Mouse (Mus musculus): ENCODE results near the gene Obsl1. TPM values are rescaled to one million over a fixed set of nuclear protein-coding genes. Genes with fewer than 3 reads are reported as not detected.

Obsl1 gene
- polyA plus RNA-seq, 1 experiment from 2014 or later = 22.8 TPM

DNA sequence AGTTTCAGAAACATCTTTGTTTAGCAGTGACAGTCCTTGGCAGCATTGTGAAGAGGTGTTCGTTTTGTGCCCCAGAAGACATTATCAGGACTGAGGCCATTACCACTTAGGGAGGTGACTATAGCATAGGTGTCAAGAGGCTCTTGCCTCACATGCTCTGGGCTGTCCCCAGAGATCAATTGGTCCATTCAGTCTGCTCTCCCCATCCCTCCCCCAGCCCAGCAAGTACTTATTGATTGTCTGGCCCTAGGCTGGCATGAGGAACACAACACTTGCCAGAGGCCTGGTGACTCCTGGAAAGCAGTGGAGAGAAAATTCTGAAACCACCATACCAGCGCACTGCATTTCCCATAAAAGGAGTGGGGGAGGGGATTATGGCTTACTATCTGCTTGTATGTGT, 31.3 kb upstream of the Obsl1 start:
- 92% methylated on average over 2 of the region's 2 CpGs for WGBS
- ATAC-seq (ENCODE audit: low FRiP score) = no peak
- H3K9ac ChIP-seq = no peak overlapping the region
- no peaks in the 10 kb centered on the region for H3K4me1 ChIP-seq (replicated peaks)
- no peak overlapping the region for H3K4me2 ChIP-seq
- H3K4me3 ChIP-seq = no peak overlapping the region
- no peak overlapping the region for H3K27ac ChIP-seq
- H3K36me3 ChIP-seq = peaks cover 50% of the 10 kb centered on the region
- H3K27me3 ChIP-seq = no peaks in the 10 kb centered on the region
- no peaks in the 10 kb centered on the region for H3K9me3 ChIP-seq

GRCm38 (mm10) chr1:75533325-75534252, 27.3 kb upstream of the Obsl1 start:
- 88% methylated on average over 18 of the region's 19 CpGs for WGBS
- Histone ChIP-seq H3K36me3 (peaks cover 82% of the 10 kb centered on the region), H3K4me3 (no peak overlapping the region), H3K4me1 (replicated peaks) (no peaks in the 10 kb centered on the region), H3K27ac (no peak overlapping the region), H3K4me2 (no peak overlapping the region), H3K9ac (no peak overlapping the region; the same call in 1 of the 2 replicates), H3K27me3 (no peaks in the 10 kb centered on the region), H3K9me3 (no peaks in the 10 kb centered on the region)
- ATAC-seq (ENCODE audit: low FRiP score) = no peak

- Histone ChIP-seq H3K27ac (no peak overlapping the region), H3K9me3 (no peaks in the 10 kb centered on the region), H3K4me2 (no peak overlapping the region), H3K9ac (no peak overlapping the region), H3K36me3 (peaks cover 90% of the 10 kb centered on the region), H3K27me3 (no peaks in the 10 kb centered on the region), H3K4me3 (no peak overlapping the region), H3K4me1 (replicated peaks) (no peaks in the 10 kb centered on the region)
- no peak for ATAC-seq (ENCODE audit: low FRiP score)
- 93% methylated on average over 19 of the region's 19 CpGs for WGBS
These were observed 26.3 kb upstream of the Obsl1 start for GRCm38 (mm10) chr1:75532280-75533172.

DNA sequence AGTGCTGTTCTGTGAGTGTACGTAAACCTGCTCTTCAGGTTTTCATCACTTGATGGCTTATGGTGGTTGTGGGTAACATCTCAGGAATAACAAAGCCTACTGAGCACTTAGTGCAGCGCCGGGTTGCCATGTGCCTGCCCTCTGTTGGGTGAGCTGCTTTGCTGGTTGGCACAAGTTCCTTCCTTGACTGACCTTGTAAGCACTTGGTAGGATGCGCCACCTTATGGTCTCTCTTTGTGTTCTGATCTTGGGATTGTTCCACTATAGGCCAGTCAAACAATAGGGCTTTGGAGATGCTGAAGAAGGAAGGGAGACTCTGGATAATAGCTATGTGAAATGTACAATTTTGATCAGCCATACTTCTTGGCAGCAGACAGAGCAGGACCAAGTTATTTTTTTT, 24.3 kb upstream of the Obsl1 start:
- Histone ChIP-seq H3K27me3 (no peaks in the 10 kb centered on the region), H3K36me3 (peaks cover 90% of the 10 kb centered on the region), H3K4me2 (no peak overlapping the region), H3K27ac (no peak overlapping the region), H3K9me3 (no peaks in the 10 kb centered on the region), H3K4me1 (replicated peaks) (no peaks in the 10 kb centered on the region), H3K4me3 (no peak overlapping the region), H3K9ac (no peak overlapping the region)
- ATAC-seq (ENCODE audit: low FRiP score) = no peak
- 88% methylated on average over 4 of the region's 4 CpGs for WGBS

DNA sequence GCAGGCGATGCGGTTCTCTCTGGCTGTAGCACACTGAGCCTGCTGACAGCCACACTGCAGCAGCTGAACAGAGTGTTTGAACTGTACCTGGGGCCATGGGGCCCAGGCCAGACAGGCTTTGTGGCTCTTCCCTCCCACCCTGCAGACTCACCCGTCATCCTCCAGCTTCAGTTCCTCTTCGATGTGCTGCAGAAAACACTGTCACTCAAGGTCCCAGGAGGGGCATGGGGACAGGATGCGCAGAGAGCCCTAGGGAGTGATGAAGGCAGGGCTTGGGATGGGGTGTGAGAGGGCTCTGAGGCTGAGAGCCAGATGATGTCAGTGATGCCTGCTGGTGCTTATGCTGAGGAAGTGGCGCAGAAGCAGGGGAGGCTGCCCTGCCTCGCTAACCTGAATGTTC, 18.4 kb upstream of the Obsl1 start:
- WGBS = 96% methylated on average over 7 of the region's 7 CpGs

DNA sequence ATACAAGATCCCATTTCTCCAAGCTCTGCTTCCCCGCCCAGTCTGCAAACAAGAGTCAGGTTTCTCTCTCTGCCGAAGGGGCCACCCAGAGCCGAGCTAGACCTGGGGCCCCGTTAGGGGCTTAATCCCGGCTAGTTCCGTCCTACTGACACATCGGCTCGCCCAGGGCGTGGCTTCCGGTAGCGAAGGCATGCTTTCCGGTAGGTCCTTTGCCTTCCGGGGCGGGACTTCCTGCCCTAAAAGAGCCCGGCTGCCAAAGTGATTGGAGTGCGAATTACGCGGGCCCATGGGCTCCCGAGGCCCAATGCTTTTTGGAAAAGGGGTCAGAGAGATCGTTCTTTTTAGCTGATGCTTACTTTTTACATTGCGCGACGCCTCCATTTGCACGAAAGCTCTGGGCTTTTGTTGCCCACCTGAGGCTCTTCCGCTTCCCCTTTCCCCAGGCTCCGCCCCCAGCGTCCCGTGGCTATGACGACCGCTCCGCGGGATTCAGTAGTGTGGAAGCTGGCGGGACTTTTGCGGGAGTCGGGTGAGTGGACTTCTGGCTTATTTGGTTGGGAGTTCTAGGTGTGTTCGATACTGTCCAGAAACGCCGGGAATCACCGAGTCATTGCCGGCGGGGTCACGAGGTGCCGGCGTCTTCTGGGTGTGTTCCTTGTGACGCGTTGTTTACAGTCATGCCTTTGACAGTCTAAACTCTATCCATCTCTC, 15.2 kb upstream of the Obsl1 start, which contains the start of gene Stk11ip:
TSS of gene Stk11ip (plus strand) at position 209 of the 711 bp plus-strand sequence.
- under 1% methylated on average over 46 of the region's 46 CpGs for WGBS
- Histone ChIP-seq H3K4me3 (peak within 1 kb of the TSS; percentile 60), H3K9ac (peak within 1 kb of the TSS; percentile 65), H3K4me2 (peak within 1 kb of the TSS; percentile 56), H3K4me1 (replicated peaks) (peaks cover 11% of the 10 kb centered on the region), H3K9me3 (no peaks in the 10 kb centered on the region), H3K27me3 (no peaks in the 10 kb centered on the region), H3K27ac (peak within 1 kb of the TSS; percentile 89), H3K36me3 (peaks cover 14% of the 10 kb centered on the region)
- peak; percentile 97 for ATAC-seq (ENCODE audit: low FRiP score)

More for the DNA sequence above, 18.4 kb upstream of the Obsl1 start:
- Histone ChIP-seq H3K4me3 (no peak overlapping the region), H3K4me1 (replicated peaks) (peaks cover 11% of the 10 kb centered on the region), H3K9ac (no peak overlapping the region), H3K27me3 (no peaks in the 10 kb centered on the region), H3K27ac (no peak overlapping the region), H3K4me2 (no peak overlapping the region), H3K36me3 (peaks cover 46% of the 10 kb centered on the region), H3K9me3 (no peaks in the 10 kb centered on the region)
- ATAC-seq (ENCODE audit: low FRiP score) = no peak

DNA sequence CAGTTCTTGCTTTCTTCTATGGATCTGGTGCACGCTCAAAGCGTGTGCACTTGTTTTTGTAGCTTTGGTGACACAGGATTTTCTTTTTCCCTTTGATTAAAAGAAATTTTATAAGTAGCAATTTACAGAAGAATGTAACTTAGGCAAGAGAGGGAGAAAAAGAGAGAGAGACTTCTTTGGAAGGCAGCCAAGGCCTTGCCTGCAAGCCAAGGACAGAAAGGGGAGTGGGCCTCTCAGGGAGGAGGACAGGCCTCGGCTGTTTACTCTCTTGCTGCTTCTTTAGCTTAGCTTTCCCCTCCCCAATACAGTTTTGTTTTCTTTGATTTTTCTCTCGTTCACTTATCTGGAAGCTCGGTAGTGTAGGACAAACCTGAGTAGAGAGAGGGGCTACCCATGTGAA, 13.3 kb upstream of the Obsl1 start:
- Histone ChIP-seq H3K9ac (no peak overlapping the region), H3K27me3 (no peaks in the 10 kb centered on the region; the same call in 1 of the 2 replicates), H3K4me3 (no peak overlapping the region), H3K27ac (0 out of 2 replicates have a peak overlapping the region, but pooled peaks have one; percentile 32), H3K4me2 (no peak overlapping the region), H3K4me1 (replicated peaks) (peaks cover 11% of the 10 kb centered on the region), H3K9me3 (no peaks in the 10 kb centered on the region), H3K36me3 (no peaks in the 10 kb centered on the region)
- no peak for ATAC-seq (ENCODE audit: low FRiP score)
- WGBS = 82% methylated on average over 5 of the region's 5 CpGs

DNA sequence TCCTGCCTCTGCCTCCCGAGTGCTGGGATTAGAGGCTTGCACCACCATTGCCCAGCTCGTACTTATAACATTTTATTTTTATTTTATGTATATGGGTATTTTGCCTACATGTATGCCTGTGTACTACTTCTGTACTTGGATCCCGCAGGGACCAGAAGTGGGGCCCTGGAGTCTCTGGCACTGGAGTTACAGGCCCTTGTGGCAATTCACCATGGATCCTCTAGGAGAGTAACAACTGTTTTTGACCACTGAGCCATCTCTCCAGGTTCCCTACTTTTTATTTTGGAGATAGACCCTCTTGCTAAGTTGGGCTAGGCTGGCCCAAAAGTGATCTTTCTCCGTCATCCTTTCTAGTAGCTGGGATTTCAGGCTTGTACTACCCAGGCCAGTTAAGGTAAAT, 12.2 kb upstream of the Obsl1 start:
- Histone ChIP-seq H3K4me1 (replicated peaks) (peaks cover 11% of the 10 kb centered on the region), H3K36me3 (no peaks in the 10 kb centered on the region), H3K27ac (no peak overlapping the region), H3K9ac (no peak overlapping the region), H3K9me3 (no peaks in the 10 kb centered on the region), H3K4me3 (no peak overlapping the region), H3K4me2 (no peak overlapping the region), H3K27me3 (no peaks in the 10 kb centered on the region; the same call in 1 of the 2 replicates)
- WGBS = 96% methylated on average over 4 of the region's 4 CpGs
- no peak for ATAC-seq (ENCODE audit: low FRiP score)

GRCm38 (mm10) chr1:75517984-75518383, 11.7 kb upstream of the Obsl1 start:
- no peak overlapping the region for H3K27ac ChIP-seq
- ATAC-seq (ENCODE audit: low FRiP score) = no peak
- no peaks in the 10 kb centered on the region for H3K36me3 ChIP-seq
- H3K4me3 ChIP-seq = no peak overlapping the region
- peaks cover 11% of the 10 kb centered on the region for H3K4me1 ChIP-seq (replicated peaks)
- 65% methylated on average over 3 of the region's 4 CpGs for WGBS
- H3K27me3 ChIP-seq = no peaks in the 10 kb centered on the region; the same call in 1 of the 2 replicates
- H3K9me3 ChIP-seq = no peaks in the 10 kb centered on the region
- no peak overlapping the region for H3K4me2 ChIP-seq
- H3K9ac ChIP-seq = no peak overlapping the region

GRCm38 (mm10) chr1:75516703-75517380, 10.6 kb upstream of the Obsl1 start:
- Histone ChIP-seq H3K27me3 (no peaks in the 10 kb centered on the region; the same call in 1 of the 2 replicates), H3K27ac (no peak overlapping the region), H3K4me2 (no peak overlapping the region), H3K9ac (no peak overlapping the region), H3K4me1 (replicated peaks) (peaks cover 3% of the 10 kb centered on the region; the same call in 1 of the 2 replicates), H3K9me3 (no peaks in the 10 kb centered on the region), H3K36me3 (no peaks in the 10 kb centered on the region), H3K4me3 (no peak overlapping the region)
- ATAC-seq (ENCODE audit: low FRiP score) = no peak
- WGBS = 83% methylated on average over 15 of the region's 15 CpGs

- no peak overlapping the region for H3K9ac ChIP-seq
- ATAC-seq (ENCODE audit: low FRiP score) = no peak
- no peak overlapping the region for H3K4me3 ChIP-seq
- H3K27ac ChIP-seq = no peak overlapping the region
- H3K27me3 ChIP-seq = peaks cover 25% of the 10 kb centered on the region
- H3K9me3 ChIP-seq = no peaks in the 10 kb centered on the region
- no peaks in the 10 kb centered on the region for H3K36me3 ChIP-seq
- no peak overlapping the region for H3K4me2 ChIP-seq
- peaks cover 9% of the 10 kb centered on the region for H3K4me1 ChIP-seq (replicated peaks)
- WGBS = 89% methylated on average over 3 of the region's 3 CpGs
These were observed 6.3 kb upstream of the Obsl1 start for GRCm38 (mm10) chr1:75512550-75512949.
